Comparison of ENCODE assay signal across 8 mouse cellular contexts in the genomic region with DNA sequence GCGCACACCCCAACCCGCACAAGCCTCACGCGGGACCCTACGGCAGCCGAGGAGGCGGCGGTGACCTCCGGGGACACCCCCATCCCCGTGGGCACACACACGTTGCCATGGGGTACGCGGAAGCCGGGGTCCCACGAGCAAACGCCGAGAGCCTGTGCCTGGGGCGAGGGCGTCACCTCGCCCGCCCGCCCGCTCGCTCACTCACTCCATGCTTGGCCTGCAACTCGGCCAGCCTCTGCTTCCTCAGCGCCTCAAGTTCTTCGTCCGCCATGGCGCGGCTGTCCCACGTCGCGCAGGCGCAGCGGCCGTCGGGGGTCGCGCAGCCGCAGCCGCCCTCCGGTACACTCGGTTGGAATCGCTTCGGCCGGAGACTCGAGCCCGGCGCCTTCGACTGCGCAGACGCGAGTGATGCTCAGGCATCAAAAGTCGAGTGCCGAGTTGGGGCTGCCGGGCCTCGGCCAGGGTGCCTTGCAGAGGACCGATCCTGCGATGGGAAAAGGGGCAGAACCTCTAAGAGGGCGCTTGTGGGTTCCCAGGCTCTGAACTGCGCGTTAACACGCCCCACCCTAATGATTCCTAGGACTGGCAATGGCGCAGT. TPM values are rescaled to one million over a fixed set of nuclear protein-coding genes. Genes with fewer than 3 reads are reported as not detected.
DNase-seq lines count a peak whose midpoint lies in the region; ATAC-seq and TF ChIP-seq lines count a peak whose summit lies in the region.

Pdcd5 (minus strand) TSS at position 421 of the 598 bp plus-strand sequence.

- H3K27me3 ChIP-seq in megakaryocyte, embryonic 14.5 days (replicated peaks), result peaks cover 2% of the 10 kb centered on the region

- H3K27ac ChIP-seq in cortical plate, adult 2 months (ENCODE audit: insufficient read depth, low read length), result no peak within 1 kb of the TSS

- H3K9me3 ChIP-seq in megakaryocyte, embryonic 14.5 days, result peaks cover 23% of the 10 kb centered on the region

- peaks cover 36% of the 10 kb centered on the region for H3K36me3 ChIP-seq in megakaryocyte, embryonic 14.5 days (replicated peaks; ENCODE audit: low read length)

- DNase-seq in gastrocnemius, adult 8-10 months (ENCODE audit: low spot score in 2 of 2), result peak; percentile 93 to 94
- DNase-seq in hindlimb bud, embryonic 11.5 days (ENCODE audit: extremely low spot score, low read depth, low spot score), result peak; percentile 90
- DNase-seq in left cerebral cortex, adult 8-10 months (ENCODE audit: low spot score in 2 of 2), result peak; percentile 95 to 98
- peak; percentile 98 for DNase-seq in right cerebral cortex, postnatal 10 days (ENCODE audit: low spot score in 2 of 2)
- peak; percentile 99 for DNase-seq in urinary bladder, postnatal 25 days (ENCODE audit: low spot score)

- no peak; the same call in 1 of the 2 replicates for TF ChIP-seq POLR2A in cortical plate, adult 2 months (IDR thresholded peaks at IDR 0.05; ENCODE audit: extremely low read depth, insufficient read depth, low read length)

- no peaks in the 10 kb centered on the region for H3K4me1 ChIP-seq in cortical plate, adult 2 months (ENCODE audit: control insufficient read depth, insufficient read depth, low read length)
- peaks cover 27% of the 10 kb centered on the region for H3K4me1 ChIP-seq in megakaryocyte, embryonic 14.5 days

- TF ChIP-seq CTCF in cortical plate, adult 2 months (IDR thresholded peaks at IDR 0.05; ENCODE audit: extremely low read depth, insufficient read depth, low read length), result no peak

- ATAC-seq in activated CD4-positive, CD25-positive, alpha-beta regulatory T cell, adult 4 months, result peak; percentile 82

- H3K4me3 ChIP-seq in cortical plate, adult 2 months (ENCODE audit: insufficient read depth, low read length), result peak within 1 kb of the TSS; percentile 62
- H3K4me3 ChIP-seq in megakaryocyte, embryonic 14.5 days (replicated peaks), result peak within 1 kb of the TSS; percentile 98

RNA-seq across cellular contexts. Expression of gene Pdcd5, which starts in this region (rescaled TPM):
- 10 to 100 TPM; 56.8 to 86.6 TPM for polyA plus RNA-seq in activated CD4-positive, CD25-positive, alpha-beta regulatory T cell, adult 4 months (2017; shearing (Covaris generic))
- 95.4 and 99.8 TPM in 2 replicates for polyA plus RNA-seq in cortical plate, adult 2 months (2012; rRNA removed)
- total RNA-seq in gastrocnemius, adult 8-10 months (2022), result 100 to 1,000 TPM in 2 of 4 experiments, 10 to 100 TPM in 2; 89.8 to 131 (median 108) TPM
- total RNA-seq in left cerebral cortex, adult 8-10 months (2022), result 10 to 100 TPM; 50.1 to 63.9 (median 55.4) TPM
- polyA plus RNA-seq in megakaryocyte, embryonic 14.5 days (2012; ENCODE audit: insufficient read depth, low replicate concordance), result 29.5 and 220 TPM in 2 replicates
